Mouse (Mus musculus): ENCODE results near the gene Efl1.

Efl1 gene

GRCm38 (mm10) chr7:82648353-82649080, at the start of gene Efl1, which contains the start of gene Saxo2:
Efl1 (plus strand) TSS chr7:82648614.
Saxo2 (minus strand) TSS chr7:82648528.
- peak; percentile 93 to 96 for DNase-seq (ENCODE audit: low spot score in 2 of 2)

- DNase-seq (ENCODE audit: low spot score in 2 of 2), result no peak
Observed at GRCm38 (mm10) chr7:82602008-82602407, 46.4 kb upstream of the Efl1 start.

- DNase-seq (ENCODE audit: low spot score in 2 of 2), result no peak
Observed at GRCm38 (mm10) chr7:82605425-82605824, 43.0 kb upstream of the Efl1 start.

GRCm38 (mm10) chr7:82609629-82610028, 38.8 kb upstream of the Efl1 start:
- peak in 1 of 2 experiments; percentile 15 for DNase-seq (ENCODE audit: low spot score in 2 of 2)

- no peak for DNase-seq (ENCODE audit: low spot score in 2 of 2)
Observed at GRCm38 (mm10) chr7:82625342-82625741, 23.1 kb upstream of the Efl1 start.

- no peak for DNase-seq (ENCODE audit: low spot score in 2 of 2)
Observed at GRCm38 (mm10) chr7:82647183-82647582, 1.2 kb upstream of the Efl1 start.

- DNase-seq (ENCODE audit: low spot score in 2 of 2), result no peak
Observed at GRCm38 (mm10) chr7:82647909-82648308, 505 bp upstream of the Efl1 start.

GRCm38 (mm10) chr7:82649081-82649445, 649 bp downstream of the Efl1 start:
- DNase-seq (ENCODE audit: low spot score in 2 of 2), result no peak

- no peak for DNase-seq (ENCODE audit: low spot score in 2 of 2)
Observed at GRCm38 (mm10) chr7:82664604-82665003, 16.2 kb downstream of the Efl1 start.

GRCm38 (mm10) chr7:82676001-82676400, 27.6 kb downstream of the Efl1 start:
- DNase-seq (ENCODE audit: low spot score in 2 of 2), result no peak

GRCm38 (mm10) chr7:82676834-82677233, 28.4 kb downstream of the Efl1 start:
- DNase-seq (ENCODE audit: low spot score in 2 of 2), result no peak

- no peak for DNase-seq (ENCODE audit: low spot score in 2 of 2)
Observed at GRCm38 (mm10) chr7:82679901-82680300, 31.5 kb downstream of the Efl1 start.

GRCm38 (mm10) chr7:82688736-82689135, 40.3 kb downstream of the Efl1 start:
- no peak for DNase-seq (ENCODE audit: low spot score in 2 of 2)

GRCm38 (mm10) chr7:82691021-82691738, 42.8 kb downstream of the Efl1 start:
- DNase-seq (ENCODE audit: low spot score in 2 of 2), result no peak

GRCm38 (mm10) chr7:82697668-82698067, 49.3 kb downstream of the Efl1 start:
- DNase-seq (ENCODE audit: low spot score in 2 of 2), result no peak

GRCm38 (mm10) chr7:82698968-82699367, 50.6 kb downstream of the Efl1 start:
- DNase-seq (ENCODE audit: low spot score in 2 of 2), result no peak

- DNase-seq (ENCODE audit: low spot score in 2 of 2), result no peak
Observed at GRCm38 (mm10) chr7:82702384-82703343, 54.2 kb downstream of the Efl1 start.

GRCm38 (mm10) chr7:82709172-82709571, 60.8 kb downstream of the Efl1 start:
- no peak for DNase-seq (ENCODE audit: low spot score in 2 of 2)

GRCm38 (mm10) chr7:82715210-82715911, 66.9 kb downstream of the Efl1 start:
- DNase-seq (ENCODE audit: low spot score in 2 of 2), result peak in 1 of 2 experiments; percentile 56

GRCm38 (mm10) chr7:82715912-82716601, 67.6 kb downstream of the Efl1 start:
- no peak for DNase-seq (ENCODE audit: low spot score in 2 of 2)

GRCm38 (mm10) chr7:82719285-82719684, 70.9 kb downstream of the Efl1 start:
- peak in 1 of 2 experiments; percentile 35 for DNase-seq (ENCODE audit: low spot score in 2 of 2)

Data from cerebellum, postnatal 4 days (tissue).